Mouse (Mus musculus) central nervous system, embryonic 18 days (tissue): Measurements from ENCODE around the gene Ica1. TPM values are rescaled to one million over a fixed set of nuclear protein-coding genes. Genes with fewer than 3 reads are reported as not detected.

Source experiments
- polyA plus RNA-seq: library from polyadenylated mRNA; depleted of rRNA; stranded (reverse); fragments of >200 nt; gene quantifications from 2 replicates; pipeline ENCODE4 v1.2.3, GENCODE M21; 2012; rRNA removed

The Ica1 gene
- polyA plus RNA-seq: 34.6 and 36.2 TPM in 2 replicates

DNA sequence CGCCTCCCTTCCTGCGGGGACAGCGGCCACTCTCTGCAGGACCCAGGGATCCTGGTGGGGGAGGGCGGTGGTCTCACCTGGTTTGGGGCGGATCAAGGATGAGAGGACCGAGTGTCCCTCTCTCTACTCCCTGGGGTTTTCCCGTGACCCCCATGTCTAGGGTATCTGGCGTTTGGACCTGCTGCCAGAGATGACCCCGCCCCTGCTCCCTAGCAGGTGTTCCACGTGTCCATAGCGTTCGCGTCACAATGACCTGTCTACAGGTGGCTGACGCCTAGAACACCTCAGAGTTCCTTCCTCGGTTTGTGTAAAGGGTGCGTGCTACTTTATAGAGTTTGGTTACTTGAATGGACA, at the start of gene Ica1:
Gene Ica1, minus strand, starts transcription at position 193 of the 354 bp plus-strand sequence.

Other genes with a start within 250 kb of the Ica1 start
- gene Nxph1, start 169.9 kb upstream of the Ica1 start, polyA plus RNA-seq: 42.2 and 46.1 TPM in 2 replicates